Mouse (Mus musculus) liver, embryonic 13.5 days (tissue): ENCODE measurements around the gene Tmem39b. TPM values are rescaled to one million over a fixed set of nuclear protein-coding genes. Genes with fewer than 3 reads are reported as not detected.
"Not testable (repeated sequence)": the region's sequence is repeated elsewhere in the genome, so short reads cannot be mapped to it uniquely, and the experiment has no call there.

ENCODE experiments used
- ATAC-seq: fragments of 200-750 bp; cut with Nextera tagmentation; 2 replicates; pipeline ENCODE4 v1.8.0; 2017; ENCODE audit warnings: low read depth, mild to moderate bottlenecking, moderate number of reproducible peaks, moderate library complexity
- DNase-seq: peaks from one replicate; pipeline ENCODE4 v3.0.0; 2022
- H3K27ac ChIP-seq: fragments of 300-500 bp; sonication (generic); 2 replicates; pipeline ENCODE4 v1.5.1; 2015; ENCODE audit warnings: moderate library complexity, mild to moderate bottlenecking, inconsistent platforms
- H3K27me3 ChIP-seq: fragments of 300-500 bp; sonication (generic); 2 replicates; pipeline ENCODE4 v1.6.1; 2015; ENCODE audit warnings: mild to moderate bottlenecking, inconsistent platforms
- H3K36me3 ChIP-seq: fragments of 300-500 bp; sonication (generic); 2 replicates; pipeline ENCODE4 v1.6.1; 2015; ENCODE audit warnings: mild to moderate bottlenecking, inconsistent platforms
- H3K4me1 ChIP-seq: fragments of 300-500 bp; sonication (generic); replicated peaks from 2 replicates; pipeline ENCODE4 v1.6.1; 2015; ENCODE audit warnings: inconsistent platforms
- H3K4me2 ChIP-seq: fragments of 300-500 bp; sonication (generic); 2 replicates; pipeline ENCODE4 v1.6.1; 2015; ENCODE audit warnings: inconsistent platforms, mild to moderate bottlenecking, moderate library complexity
- H3K4me3 ChIP-seq: fragments of 300-500 bp; sonication (generic); replicated peaks from 2 replicates; pipeline ENCODE4 v1.5.1; 2015; ENCODE audit warnings: mild to moderate bottlenecking, inconsistent platforms
- H3K9ac ChIP-seq: fragments of 300-500 bp; sonication (generic); 2 replicates; pipeline ENCODE4 v1.6.1; 2015; ENCODE audit warnings: mild to moderate bottlenecking, inconsistent platforms
- H3K9me3 ChIP-seq: fragments of 300-500 bp; sonication (generic); replicated peaks from 2 replicates; pipeline ENCODE4 v1.6.1; 2016; ENCODE audit warnings: inconsistent platforms
- WGBS: fragments of 180-500 bp; shearing (Covaris S2); methylation state at CpG from one replicate; pipeline ENCODE4 v1.1.7; 2015; ENCODE audit not compliant: insufficient replicate concordance; 5-methylcytosine and 5-hydroxymethylcytosine counted together
- polyA plus RNA-seq: library from polyadenylated mRNA; unstranded; fragments of >200 nt; fragmentation: Nextera tagmentation; extraction: Ambion mirVana; gene quantifications from 2 replicates; pipeline ENCODE4 v1.2.1, GENCODE M21; 2015

Tmem39b gene
- 4.0 and 4.4 TPM in 2 replicates for polyA plus RNA-seq

- DNase-seq (peak; percentile 80), ATAC-seq (peak; percentile 90)
- H3K9me3 ChIP-seq = no peaks in the 10 kb centered on the region
- H3K9ac ChIP-seq = peak within 1 kb of the TSS; percentile 78
- H3K4me3 ChIP-seq = peak within 1 kb of the TSS; percentile 84
- peak within 1 kb of the TSS; percentile 74 for H3K27ac ChIP-seq
- peak within 1 kb of the TSS; percentile 91 for H3K4me2 ChIP-seq
- peaks cover 28% of the 10 kb centered on the region for H3K36me3 ChIP-seq
- under 1% methylated on average over 51 of the region's 57 CpGs for WGBS
- H3K4me1 ChIP-seq = peaks cover 28% of the 10 kb centered on the region
- no peaks in the 10 kb centered on the region for H3K27me3 ChIP-seq
Measured at GRCm38 (mm10) chr4:129696158-129696985, at the start of gene Tmem39b. Gene Tmem39b (minus strand): TSS chr4:129696838.

- Histone ChIP-seq H3K27ac (no peak overlapping the region), H3K9ac (no peak overlapping the region), H3K4me3 (no peak overlapping the region), H3K9me3 (no peaks in the 10 kb centered on the region), H3K27me3 (0 out of 2 replicates have a peak, but pooled peaks cover 4% of the 10 kb centered on the region), H3K4me2 (no peak overlapping the region), H3K4me1 (peaks cover 17% of the 10 kb centered on the region), H3K36me3 (no peaks in the 10 kb centered on the region)
- DNase-seq = no peak
- no peak for ATAC-seq
- 50% methylated on average over 1 of the region's 1 CpGs for WGBS
Measured at GRCm38 (mm10) chr4:129746106-129746505, 49.5 kb upstream of the Tmem39b start.

GRCm38 (mm10) chr4:129743494-129743893, 46.9 kb upstream of the Tmem39b start:
- Histone ChIP-seq H3K4me3 (peak overlapping the region; percentile 100), H3K9me3 (no peaks in the 10 kb centered on the region), H3K4me1 (peaks cover 34% of the 10 kb centered on the region), H3K27ac (peak overlapping the region; percentile 94), H3K27me3 (no peaks in the 10 kb centered on the region), H3K4me2 (peak overlapping the region; percentile 91), H3K36me3 (no peaks in the 10 kb centered on the region), H3K9ac (peak overlapping the region; percentile 99)
- DNase-seq (no peak), ATAC-seq (no peak)
- 56% methylated on average over 2 of the region's 2 CpGs for WGBS

GRCm38 (mm10) chr4:129743010-129743390, 46.4 kb upstream of the Tmem39b start:
- 12% methylated on average over 7 of the region's 7 CpGs for WGBS
- H3K9me3 ChIP-seq = no peaks in the 10 kb centered on the region
- peak overlapping the region; percentile 91 for H3K4me2 ChIP-seq
- DNase-seq (no peak), ATAC-seq (no peak)
- peak overlapping the region; percentile 100 for H3K4me3 ChIP-seq
- peaks cover 2% of the 10 kb centered on the region; the same call in 1 of the 2 replicates for H3K36me3 ChIP-seq
- H3K27ac ChIP-seq = peak overlapping the region; percentile 94
- peaks cover 37% of the 10 kb centered on the region for H3K4me1 ChIP-seq
- no peaks in the 10 kb centered on the region for H3K27me3 ChIP-seq
- peak overlapping the region; percentile 99 for H3K9ac ChIP-seq

- ATAC-seq (peak; percentile 93), DNase-seq (peak; percentile 93)
- Histone ChIP-seq H3K9ac (peak within 1 kb of the TSS; percentile 99), H3K4me3 (peak within 1 kb of the TSS; percentile 100), H3K27me3 (no peaks in the 10 kb centered on the region), H3K36me3 (peaks cover 3% of the 10 kb centered on the region; the same call in 1 of the 2 replicates), H3K9me3 (no peaks in the 10 kb centered on the region), H3K27ac (peak within 1 kb of the TSS; percentile 94), H3K4me1 (peaks cover 39% of the 10 kb centered on the region), H3K4me2 (peak within 1 kb of the TSS; percentile 91)
- under 1% methylated on average over 75 of the region's 76 CpGs for WGBS
Measured at GRCm38 (mm10) chr4:129742232-129743009, 45.8 kb upstream of the Tmem39b start, which contains the start of gene Khdrbs1. Gene Khdrbs1 (minus strand): TSS chr4:129742303.

GRCm38 (mm10) chr4:129741974-129742231, 45.3 kb upstream of the Tmem39b start:
- WGBS = under 1% methylated on average over 32 of the region's 34 CpGs
- H3K27me3 ChIP-seq = no peaks in the 10 kb centered on the region
- H3K36me3 ChIP-seq = peaks cover 3% of the 10 kb centered on the region; the same call in 1 of the 2 replicates
- H3K9me3 ChIP-seq = no peaks in the 10 kb centered on the region
- H3K4me2 ChIP-seq = peak overlapping the region; percentile 91
- DNase-seq (no peak), ATAC-seq (peak; percentile 35)
- H3K27ac ChIP-seq = peak overlapping the region; percentile 94
- H3K4me1 ChIP-seq = peaks cover 44% of the 10 kb centered on the region
- H3K4me3 ChIP-seq = peak overlapping the region; percentile 100
- peak overlapping the region; percentile 99 for H3K9ac ChIP-seq

GRCm38 (mm10) chr4:129741251-129741973, 44.8 kb upstream of the Tmem39b start:
- H3K4me2 ChIP-seq = peak overlapping the region; percentile 91

GRCm38 (mm10) chr4:129739111-129739645, 42.5 kb upstream of the Tmem39b start:
- ATAC-seq = no peak

More at GRCm38 (mm10) chr4:129741251-129741973, 44.8 kb upstream of the Tmem39b start:
- no peaks in the 10 kb centered on the region for H3K27me3 ChIP-seq
- H3K36me3 ChIP-seq = peaks cover 3% of the 10 kb centered on the region; the same call in 1 of the 2 replicates
- peaks cover 49% of the 10 kb centered on the region for H3K4me1 ChIP-seq
- DNase-seq (peak; percentile 38), ATAC-seq (peak; percentile 21)
- H3K9ac ChIP-seq = peak overlapping the region; percentile 99
- under 1% methylated on average over 62 of the region's 62 CpGs for WGBS
- H3K4me3 ChIP-seq = peak overlapping the region; percentile 100
- H3K9me3 ChIP-seq = no peaks in the 10 kb centered on the region
- H3K27ac ChIP-seq = peak overlapping the region; percentile 94

GRCm38 (mm10) chr4:129736173-129736572, 39.5 kb upstream of the Tmem39b start:
- Histone ChIP-seq H3K27me3 (no peaks in the 10 kb centered on the region), H3K4me1 (peaks cover 75% of the 10 kb centered on the region), H3K27ac (no peak overlapping the region), H3K9ac (no peak overlapping the region), H3K4me2 (no peak overlapping the region), H3K4me3 (no peak overlapping the region), H3K9me3 (no peaks in the 10 kb centered on the region), H3K36me3 (peaks cover 6% of the 10 kb centered on the region)
- no peak for DNase-seq
- no peak for ATAC-seq
- WGBS = 83% methylated on average over 1 of the region's 1 CpGs

More at GRCm38 (mm10) chr4:129739111-129739645, 42.5 kb upstream of the Tmem39b start:
- H3K27me3 ChIP-seq = no peaks in the 10 kb centered on the region
- H3K4me3 ChIP-seq = no peak overlapping the region
- no peak for DNase-seq
- H3K9ac ChIP-seq = no peak overlapping the region
- H3K9me3 ChIP-seq = no peaks in the 10 kb centered on the region
- peak overlapping the region; percentile 91; the same call in 1 of the 2 replicates for H3K4me2 ChIP-seq
- peaks cover 6% of the 10 kb centered on the region for H3K36me3 ChIP-seq
- WGBS = 67% methylated on average over 4 of the region's 4 CpGs
- H3K27ac ChIP-seq = no peak overlapping the region
- peaks cover 63% of the 10 kb centered on the region for H3K4me1 ChIP-seq

- H3K27ac ChIP-seq, DNase-seq, H3K9me3 ChIP-seq, H3K9ac ChIP-seq, H3K4me3 ChIP-seq, H3K36me3 ChIP-seq, ATAC-seq, H3K4me2 ChIP-seq, H3K27me3 ChIP-seq: not testable (repeated sequence)
- 85% methylated on average over 4 of the region's 4 CpGs for WGBS
- H3K4me1 ChIP-seq = peaks cover 75% of the 10 kb centered on the region
Measured at GRCm38 (mm10) chr4:129735485-129735884, 38.8 kb upstream of the Tmem39b start.
